Mouse (Mus musculus): ENCODE measurements around the gene Ogfrl1.

Gene Ogfrl1

GRCm38 (mm10) chr1:23374156-23374555, 23.4 kb downstream of the Ogfrl1 start:
- POLR2A ChIA-PET, result interaction anchor here in 1 of 4 experiments (0.6 kb wide), 1 partner anchor 1152 kb away, joined by 5 read pairs; no protein-coding TSS in a partner anchor
- CTCF ChIA-PET, result no interaction called here

DNA sequence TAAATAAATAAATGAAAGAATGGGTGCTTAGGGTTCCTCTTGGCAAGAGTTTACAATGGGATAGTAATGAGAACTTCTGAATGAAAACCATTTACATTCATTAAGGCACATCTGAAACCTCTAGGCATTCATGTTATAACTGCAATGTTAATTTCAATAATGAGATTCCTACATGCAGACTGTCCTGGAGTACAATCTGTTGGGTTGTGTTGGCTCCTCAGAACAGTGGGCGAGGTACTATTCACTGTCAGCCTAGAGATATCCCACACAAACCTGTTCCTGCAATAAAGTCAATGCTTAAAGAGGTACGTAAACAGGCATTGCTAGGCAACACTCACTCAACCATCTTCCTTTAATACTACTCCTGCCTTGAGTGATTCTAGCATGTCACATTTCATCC, 32.0 kb downstream of the Ogfrl1 start:
- CTCF ChIA-PET, result no interaction called here
- POLR2A ChIA-PET, result no interaction called here

- ChIA-PET CTCF (no interaction called here), POLR2A (no interaction called here)
Observed at GRCm38 (mm10) chr1:23352895-23353294, 44.7 kb downstream of the Ogfrl1 start.

- CTCF ChIA-PET, result no interaction called here
- POLR2A ChIA-PET, result no interaction called here
Observed at GRCm38 (mm10) chr1:23351756-23352155, 45.8 kb downstream of the Ogfrl1 start.

DNA sequence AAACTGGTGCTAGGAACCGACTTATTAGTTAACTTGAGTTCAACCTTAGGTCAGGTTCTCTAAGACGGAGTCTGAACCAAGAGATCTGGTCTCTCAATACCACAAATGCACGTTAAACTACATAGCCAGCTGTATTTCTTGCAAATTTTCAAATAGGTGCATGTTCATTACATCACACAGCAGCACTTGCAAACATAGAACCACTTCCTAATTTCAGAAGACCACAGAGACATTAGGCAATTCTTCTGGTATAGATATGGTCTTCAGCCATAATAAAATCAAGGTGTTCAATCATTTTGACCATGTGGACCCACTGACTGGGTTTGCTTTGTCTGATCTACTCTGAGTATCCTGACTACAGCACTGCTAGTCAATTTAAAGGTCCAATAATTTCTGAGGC, 51.9 kb downstream of the Ogfrl1 start:
- POLR2A ChIA-PET, result no interaction called here
- CTCF ChIA-PET, result no interaction called here

GRCm38 (mm10) chr1:23342864-23343263, 54.7 kb downstream of the Ogfrl1 start:
- ChIA-PET CTCF (no interaction called here), POLR2A (no interaction called here)

- POLR2A ChIA-PET, result interaction anchor here in 1 of 4 experiments (1.8 kb wide), 1 partner anchor 11 kb away, joined by 4 read pairs; no protein-coding TSS in a partner anchor
- CTCF ChIA-PET, result interaction anchor here in 1 of 4 experiments (0.5 kb wide), 1 partner anchor 727 kb away, joined by 6 read pairs; no protein-coding TSS in a partner anchor
Observed at GRCm38 (mm10) chr1:23342224-23342623, 55.3 kb downstream of the Ogfrl1 start.

DNA sequence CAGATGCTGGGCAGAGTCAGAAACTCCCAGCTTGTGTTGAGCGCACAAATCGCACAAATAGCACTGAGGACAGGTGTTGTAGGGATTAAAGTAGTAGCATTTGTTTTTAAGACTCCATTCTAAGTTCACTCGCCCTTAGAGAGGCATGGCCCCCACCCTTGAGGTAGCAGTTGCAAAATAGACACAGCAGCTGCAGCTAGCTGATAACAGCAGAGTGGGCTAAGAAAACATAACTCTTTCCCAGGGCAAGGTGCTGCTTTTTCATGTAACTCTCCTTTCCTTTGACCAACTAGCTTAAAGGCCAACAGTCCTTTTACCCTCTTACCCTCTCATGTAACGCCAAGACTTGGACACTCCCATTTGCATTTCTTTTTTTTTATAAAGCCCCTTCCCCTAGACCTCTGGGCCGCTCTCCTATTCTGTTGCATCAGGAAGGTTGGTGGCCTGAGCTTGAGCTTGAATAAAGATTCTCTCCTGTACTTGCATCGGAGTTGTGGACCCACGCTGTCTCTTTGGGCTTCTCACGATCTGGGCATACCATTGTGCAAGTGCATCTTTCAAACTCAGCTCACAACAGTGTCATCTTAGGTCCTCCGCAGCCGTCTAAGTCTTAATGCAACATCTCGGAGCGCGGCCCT, 61.7 kb downstream of the Ogfrl1 start:
- CTCF ChIA-PET, result no interaction called here
- POLR2A ChIA-PET, result no interaction called here

GRCm38 (mm10) chr1:23335050-23335449, 62.5 kb downstream of the Ogfrl1 start:
- ChIA-PET POLR2A (no interaction called here), CTCF (no interaction called here)

GRCm38 (mm10) chr1:23332192-23332591, 65.4 kb downstream of the Ogfrl1 start:
- ChIA-PET CTCF (no interaction called here), POLR2A (interaction anchor here in 3 of 4 experiments (0.5 to 1.3 kb wide), 3 partner anchors 9 to 96 kb away, joined by 3 to 4 read pairs (median 4); no protein-coding TSS in a partner anchor)

DNA sequence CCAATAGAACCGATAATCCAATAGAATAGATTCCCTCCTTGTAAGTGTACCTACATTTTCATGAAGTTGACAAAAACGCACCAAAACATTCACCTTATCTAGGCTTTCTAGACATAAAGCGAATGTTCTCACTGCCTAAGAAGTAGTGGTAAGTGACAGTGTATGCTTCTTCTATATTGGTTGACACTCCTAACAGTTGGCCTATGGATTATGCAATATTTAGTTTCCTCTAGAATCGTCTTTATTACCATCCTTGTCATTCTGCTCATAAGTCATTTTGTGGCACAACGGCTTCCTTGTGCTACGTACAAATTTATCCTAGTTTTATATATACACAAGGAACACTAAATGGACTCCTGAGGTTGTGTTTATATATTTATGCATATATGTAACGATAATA, 72.4 kb downstream of the Ogfrl1 start:
- ChIA-PET CTCF (no interaction called here), POLR2A (no interaction called here)

DNA sequence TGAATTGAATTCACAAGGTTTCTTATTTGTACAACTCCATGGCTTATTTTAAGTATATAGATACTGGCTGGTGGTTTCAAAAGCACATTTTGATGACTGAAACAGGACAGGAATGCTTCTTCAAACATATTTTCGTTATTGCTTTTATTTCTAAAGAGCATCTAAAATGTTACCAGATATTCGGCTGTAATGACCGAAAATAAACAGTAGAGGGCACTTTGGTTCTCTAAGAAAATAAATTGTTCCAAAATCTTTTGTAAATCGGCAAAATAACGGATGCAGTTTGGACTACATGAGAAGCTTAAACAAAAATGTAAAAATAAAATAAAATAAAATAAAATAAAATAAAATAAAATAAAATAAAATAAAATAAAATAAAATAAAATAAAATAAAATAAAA, 73.3 kb downstream of the Ogfrl1 start:
- POLR2A ChIA-PET, result no interaction called here

GRCm38 (mm10) chr1:23323286-23323685, 74.3 kb downstream of the Ogfrl1 start:
- ChIA-PET CTCF (no interaction called here), POLR2A (no interaction called here)

More for the DNA sequence above, 73.3 kb downstream of the Ogfrl1 start:
- CTCF ChIA-PET, result no interaction called here

DNA sequence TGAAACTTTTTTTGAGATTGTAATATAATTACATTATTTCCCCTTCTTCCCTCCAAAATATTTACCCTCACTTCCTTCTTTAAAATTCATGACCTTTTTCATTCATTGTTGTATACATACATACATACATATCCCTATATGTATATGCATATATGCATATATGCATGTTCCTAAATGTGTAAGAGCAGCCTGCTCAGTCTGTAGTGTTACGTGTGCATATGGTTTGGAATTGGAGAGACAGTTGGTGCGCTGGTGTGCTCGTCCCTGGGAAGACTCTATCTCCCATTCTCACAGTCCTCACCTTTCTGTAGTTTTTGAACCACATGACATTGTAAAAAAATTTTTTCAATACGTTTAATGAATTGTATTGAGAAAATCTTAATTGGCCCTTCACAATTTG, 75.4 kb downstream of the Ogfrl1 start:
- CTCF ChIA-PET, result no interaction called here
- POLR2A ChIA-PET, result no interaction called here

- POLR2A ChIA-PET, result no interaction called here
Observed at GRCm38 (mm10) chr1:23321331-23321851, 76.2 kb downstream of the Ogfrl1 start.

DNA sequence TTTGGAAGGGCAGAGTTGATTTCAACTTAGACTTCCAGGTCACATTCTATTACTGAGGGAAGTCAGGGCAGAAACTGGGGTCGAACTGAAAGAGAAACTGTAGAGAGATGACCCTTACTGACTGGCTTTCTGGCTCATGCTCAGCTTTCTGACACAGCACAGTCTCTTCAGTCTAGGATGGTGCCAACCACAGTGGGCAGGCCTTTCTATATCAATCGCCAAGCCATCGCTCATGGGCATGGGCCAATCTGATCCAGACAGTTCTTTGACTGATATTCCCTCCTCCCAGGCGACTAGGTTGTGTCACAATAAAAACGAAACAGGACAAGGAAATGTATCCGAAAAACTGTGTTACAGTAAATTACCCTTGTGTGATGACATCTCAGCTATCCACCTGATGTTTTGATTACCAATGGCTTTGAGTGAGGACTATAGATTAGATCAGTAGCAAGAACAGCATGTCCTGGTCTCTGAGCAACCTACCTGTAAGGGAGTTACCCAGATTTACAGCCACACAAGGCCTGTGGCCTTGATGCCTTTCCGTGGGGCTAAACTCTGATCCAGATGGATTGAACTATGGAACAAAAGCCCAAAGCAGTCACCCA, 76.9 kb downstream of the Ogfrl1 start:
- CTCF ChIA-PET, result no interaction called here
- POLR2A ChIA-PET, result no interaction called here

More at GRCm38 (mm10) chr1:23321331-23321851, 76.2 kb downstream of the Ogfrl1 start:
- CTCF ChIA-PET, result no interaction called here
